Mouse (Mus musculus): ENCODE results near the gene Myo1d.

Gene Myo1d

GRCm38 (mm10) chr11:80723406-80724047, 56.3 kb downstream of the Myo1d start:
- no peak for DNase-seq (ENCODE audit: low spot score in 2 of 2)

- DNase-seq (ENCODE audit: low spot score in 2 of 2), result no peak
These were observed 60.8 kb downstream of the Myo1d start for GRCm38 (mm10) chr11:80719014-80719413.

- no peak for DNase-seq (ENCODE audit: low spot score in 2 of 2)
These were observed 61.8 kb downstream of the Myo1d start for GRCm38 (mm10) chr11:80718036-80718435.

GRCm38 (mm10) chr11:80715115-80715514, 64.7 kb downstream of the Myo1d start:
- no peak for DNase-seq (ENCODE audit: low spot score in 2 of 2)

GRCm38 (mm10) chr11:80713705-80714104, 66.1 kb downstream of the Myo1d start:
- no peak for DNase-seq (ENCODE audit: low spot score in 2 of 2)

- no peak for DNase-seq (ENCODE audit: low spot score in 2 of 2)
These were observed 67.6 kb downstream of the Myo1d start for GRCm38 (mm10) chr11:80712201-80712600.

GRCm38 (mm10) chr11:80711336-80711735, 68.5 kb downstream of the Myo1d start:
- DNase-seq (ENCODE audit: low spot score in 2 of 2), result no peak

GRCm38 (mm10) chr11:80700611-80701010, 79.2 kb downstream of the Myo1d start:
- DNase-seq (ENCODE audit: low spot score in 2 of 2), result no peak

GRCm38 (mm10) chr11:80698721-80699120, 81.1 kb downstream of the Myo1d start:
- no peak for DNase-seq (ENCODE audit: low spot score in 2 of 2)

- peak in 1 of 2 experiments; percentile 49 for DNase-seq (ENCODE audit: low spot score in 2 of 2)
These were observed 83.5 kb downstream of the Myo1d start for GRCm38 (mm10) chr11:80696350-80696749.

- no peak for DNase-seq (ENCODE audit: low spot score in 2 of 2)
These were observed 95.2 kb downstream of the Myo1d start for GRCm38 (mm10) chr11:80684603-80685002.

GRCm38 (mm10) chr11:80682745-80683144, 97.1 kb downstream of the Myo1d start:
- no peak for DNase-seq (ENCODE audit: low spot score in 2 of 2)

GRCm38 (mm10) chr11:80673013-80673412, 106.8 kb downstream of the Myo1d start:
- DNase-seq (ENCODE audit: low spot score in 2 of 2), result no peak

- DNase-seq (ENCODE audit: low spot score in 2 of 2), result peak; percentile 72 to 79
These were observed 109.4 kb downstream of the Myo1d start for GRCm38 (mm10) chr11:80670391-80670790.

- peak; percentile 33 to 41 for DNase-seq (ENCODE audit: low spot score in 2 of 2)
These were observed 109.9 kb downstream of the Myo1d start for GRCm38 (mm10) chr11:80669934-80670333.

- DNase-seq (ENCODE audit: low spot score in 2 of 2), result no peak
These were observed 113.6 kb downstream of the Myo1d start for GRCm38 (mm10) chr11:80666211-80666610.

GRCm38 (mm10) chr11:80664261-80664660, 115.6 kb downstream of the Myo1d start:
- peak; percentile 25 to 42 for DNase-seq (ENCODE audit: low spot score in 2 of 2)

- DNase-seq (ENCODE audit: low spot score in 2 of 2), result peak; percentile 43 to 48
These were observed 134.7 kb downstream of the Myo1d start for GRCm38 (mm10) chr11:80645111-80645510.

- no peak for DNase-seq (ENCODE audit: low spot score in 2 of 2)
These were observed 150.6 kb downstream of the Myo1d start for GRCm38 (mm10) chr11:80628992-80629865.

- DNase-seq (ENCODE audit: low spot score in 2 of 2), result no peak
These were observed 151.2 kb downstream of the Myo1d start for GRCm38 (mm10) chr11:80628581-80628980.

- peak in 1 of 2 experiments; percentile 71 for DNase-seq (ENCODE audit: low spot score in 2 of 2)
These were observed 156.8 kb downstream of the Myo1d start for GRCm38 (mm10) chr11:80623038-80623380.

GRCm38 (mm10) chr11:80622233-80623037, 157.4 kb downstream of the Myo1d start:
- DNase-seq (ENCODE audit: low spot score in 2 of 2), result no peak
